Mouse (Mus musculus) gastrocnemius, adult 8-10 months (tissue): ENCODE results near the gene Tfeb. TPM values are rescaled to one million over a fixed set of nuclear protein-coding genes. Genes with fewer than 3 reads are reported as not detected.

Experiments used
- DNase-seq, 2 experiments: peaks; one replicate each; pipeline ENCODE4 v3.0.0; 2022; ENCODE audit warnings: low spot score in 2 of 2
- total RNA-seq, 4 experiments: library from RNA; stranded (reverse); gene quantifications; 2 replicates each; pipeline ENCODE4 v1.2.4; 2022

Gene Tfeb
- total RNA-seq, 4 experiments from 2014 or later, result 102 to 107 (median 103) TPM

DNA sequence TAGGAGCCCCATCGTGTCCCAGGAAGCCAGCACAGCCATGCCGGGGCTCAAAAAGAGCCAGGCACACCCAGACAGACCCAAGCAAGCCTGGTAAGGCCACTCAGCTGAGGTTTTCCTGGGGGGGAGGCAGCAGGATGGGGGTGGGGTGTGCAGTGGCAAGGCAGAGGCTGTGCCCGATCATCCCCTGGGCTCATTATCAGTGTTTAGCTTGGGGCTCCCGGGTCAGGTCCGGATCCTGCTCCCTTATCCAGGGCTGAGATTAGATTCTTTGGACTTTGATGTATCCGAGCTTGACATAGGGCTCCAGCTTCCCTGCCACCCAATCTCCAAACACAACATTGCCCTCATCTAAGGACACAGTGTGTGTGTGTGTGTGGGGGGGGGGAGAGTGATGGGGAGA is 24.9 kb upstream of the Tfeb start:
- DNase-seq, result no peak

- DNase-seq, result no peak
Measured at GRCm38 (mm10) chr17:47712889-47713571, 23.8 kb upstream of the Tfeb start.

GRCm38 (mm10) chr17:47715037-47715436 is 21.8 kb upstream of the Tfeb start:
- no peak for DNase-seq

GRCm38 (mm10) chr17:47721183-47721582 is 15.6 kb upstream of the Tfeb start:
- DNase-seq, result no peak

- DNase-seq, result no peak
Measured at GRCm38 (mm10) chr17:47726566-47726965, 10.3 kb upstream of the Tfeb start, which contains the start of gene Pgc. Gene Pgc, plus strand, starts transcription at chr17:47726842.

- no peak for DNase-seq
Measured at GRCm38 (mm10) chr17:47730633-47731575, 5.9 kb upstream of the Tfeb start.

- no peak for DNase-seq
Measured at GRCm38 (mm10) chr17:47735553-47736100, 1.2 kb upstream of the Tfeb start.

DNA sequence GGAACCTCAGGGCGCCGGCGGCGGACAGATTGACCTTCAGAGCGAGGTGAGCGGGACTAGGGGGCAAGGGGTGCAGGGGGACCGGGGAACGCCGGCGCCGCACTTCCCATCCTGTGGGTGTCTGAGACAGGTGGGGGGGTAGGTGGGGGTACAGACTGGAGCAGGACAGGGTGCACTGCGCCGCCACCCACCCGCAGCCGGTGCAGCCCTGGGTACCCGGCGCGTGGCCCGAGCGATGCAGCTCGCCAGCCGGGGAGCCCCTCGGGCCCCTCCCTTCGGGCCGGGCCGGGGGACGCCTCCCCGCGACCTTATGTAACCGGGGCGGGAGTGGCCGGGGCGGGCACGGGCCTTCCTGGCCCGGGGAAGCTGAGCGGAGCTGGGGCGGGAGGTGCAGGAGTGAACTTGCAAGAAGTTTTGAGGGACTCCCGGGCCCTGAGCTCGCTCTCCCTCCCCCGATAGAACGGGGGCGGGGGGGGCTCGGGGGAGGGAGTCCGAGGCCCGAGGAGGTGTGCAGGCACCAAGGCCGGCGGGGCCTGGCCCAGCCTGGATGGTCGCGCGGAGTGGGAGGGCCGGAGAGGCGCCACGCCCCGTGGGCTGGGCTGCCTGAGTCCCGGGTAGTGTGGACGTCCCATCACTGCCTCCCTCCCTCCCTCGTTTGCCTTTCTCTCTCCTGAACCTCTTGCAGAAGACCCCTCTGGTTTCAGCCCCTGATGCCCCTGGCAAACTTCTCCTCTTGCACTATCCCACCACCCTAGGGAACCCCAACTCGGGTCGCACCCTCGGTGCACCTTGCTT is 638 bp downstream of the Tfeb start:
- peak; percentile 92 to 95 for DNase-seq

- peak; percentile 65 to 76 for DNase-seq
Measured at GRCm38 (mm10) chr17:47738066-47738878, 1.4 kb downstream of the Tfeb start.

GRCm38 (mm10) chr17:47738879-47739798 is 2.3 kb downstream of the Tfeb start:
- peak; percentile 38 to 45 for DNase-seq

DNA sequence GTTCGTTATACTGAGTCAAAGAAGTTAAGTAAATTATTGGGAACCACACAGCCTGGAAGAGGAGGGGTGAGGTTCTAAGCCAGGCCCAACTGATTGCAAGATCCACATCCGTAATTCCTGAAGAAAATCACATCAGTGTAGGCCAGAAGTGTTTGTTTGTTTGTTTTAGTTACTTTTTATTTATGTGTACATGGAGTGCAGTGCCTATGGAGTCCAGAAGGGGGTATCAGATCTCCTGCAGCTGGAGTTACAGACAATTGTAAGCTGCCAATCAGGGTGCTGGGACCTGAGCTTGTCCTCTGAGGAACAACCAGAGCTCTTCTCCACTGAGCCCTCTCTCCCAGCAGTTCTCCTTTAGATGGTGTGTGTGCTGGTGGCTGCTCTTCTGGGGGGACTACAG is 3.4 kb downstream of the Tfeb start:
- DNase-seq, result no peak

GRCm38 (mm10) chr17:47742991-47743734 is 6.3 kb downstream of the Tfeb start:
- no peak for DNase-seq

DNA sequence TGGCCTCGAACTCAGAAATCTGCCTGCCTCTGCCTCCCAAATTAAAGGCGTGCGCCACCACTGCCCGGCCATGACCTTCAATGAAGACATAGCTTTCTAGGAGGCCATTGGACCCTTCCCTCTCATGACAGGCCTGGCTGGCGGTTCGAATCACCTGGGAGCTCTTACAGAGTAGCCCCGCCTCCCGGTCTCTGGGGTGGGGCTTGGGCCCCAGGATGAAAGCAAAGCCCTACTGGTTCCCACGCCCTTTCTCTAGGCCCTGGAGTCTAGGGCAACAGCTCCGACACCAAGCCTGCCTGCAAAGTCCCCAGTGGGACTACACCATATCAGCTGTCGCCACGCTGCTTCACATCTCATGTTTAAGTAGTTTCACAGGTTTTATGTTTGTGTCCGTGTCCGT is 7.3 kb downstream of the Tfeb start:
- no peak for DNase-seq

DNA sequence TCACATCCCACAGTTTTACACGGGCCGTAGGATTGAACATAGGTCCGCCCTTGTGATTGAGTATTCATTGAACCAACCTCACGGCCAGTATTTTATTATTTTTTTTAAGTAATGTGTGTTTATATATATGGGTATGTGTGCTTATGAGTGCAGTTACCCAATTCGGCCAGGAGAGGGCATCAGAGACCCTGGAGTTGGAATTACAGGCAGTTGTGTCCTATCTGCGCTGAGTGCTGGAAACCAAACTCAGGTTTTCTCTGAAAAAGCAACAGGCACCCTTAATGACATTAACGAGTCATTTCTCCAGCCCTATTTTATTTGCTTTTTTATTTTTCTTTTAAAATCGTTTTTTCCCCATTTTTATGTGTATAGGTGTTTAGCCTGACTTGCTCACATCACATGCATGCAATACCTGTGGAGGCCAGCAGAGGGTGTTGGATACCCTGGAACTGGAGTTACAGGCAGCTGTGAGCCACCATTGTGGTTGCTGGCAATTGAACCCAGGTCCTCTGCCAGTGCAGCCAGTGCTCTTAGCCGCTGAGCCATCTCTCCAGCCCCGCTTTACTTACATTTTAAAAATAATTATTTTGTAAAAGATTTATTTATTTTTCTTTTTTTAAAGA is 8.0 kb downstream of the Tfeb start:
- no peak for DNase-seq

- peak; percentile 81 to 91 for DNase-seq
Measured at GRCm38 (mm10) chr17:47748791-47749553, 12.1 kb downstream of the Tfeb start.

GRCm38 (mm10) chr17:47749626-47750025 is 12.8 kb downstream of the Tfeb start:
- peak in 1 of 2 experiments; percentile 4 for DNase-seq

DNA sequence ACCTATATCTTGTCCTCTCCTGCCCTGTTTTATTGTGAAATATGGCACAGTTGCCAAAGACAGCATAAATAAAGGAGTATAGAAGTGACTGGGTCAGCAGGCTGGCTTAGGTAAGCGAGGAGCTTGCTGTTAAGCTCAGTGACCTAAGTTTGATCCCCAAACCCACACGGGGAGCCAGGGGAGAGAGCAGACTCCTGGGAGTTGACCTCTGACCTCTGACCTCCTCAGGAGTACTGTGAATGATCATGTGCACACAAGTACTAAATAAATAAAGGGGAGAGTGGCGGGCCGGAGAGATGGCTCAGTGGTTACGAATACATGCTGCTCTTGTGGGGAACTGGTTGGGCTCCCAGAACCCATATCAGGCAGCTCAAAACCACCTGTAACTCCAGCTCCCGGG is 13.3 kb downstream of the Tfeb start:
- DNase-seq, result no peak
